Mouse (Mus musculus): Measurements from ENCODE around the gene 3110018I06Rik. TPM values are rescaled to one million over a fixed set of nuclear protein-coding genes. Genes with fewer than 3 reads are reported as not detected.

The 3110018I06Rik gene
- polyA plus RNA-seq (2015; fragmentation: Nextera tagmentation; extraction: Ambion mirVana), result not detected in 2 replicates

DNA sequence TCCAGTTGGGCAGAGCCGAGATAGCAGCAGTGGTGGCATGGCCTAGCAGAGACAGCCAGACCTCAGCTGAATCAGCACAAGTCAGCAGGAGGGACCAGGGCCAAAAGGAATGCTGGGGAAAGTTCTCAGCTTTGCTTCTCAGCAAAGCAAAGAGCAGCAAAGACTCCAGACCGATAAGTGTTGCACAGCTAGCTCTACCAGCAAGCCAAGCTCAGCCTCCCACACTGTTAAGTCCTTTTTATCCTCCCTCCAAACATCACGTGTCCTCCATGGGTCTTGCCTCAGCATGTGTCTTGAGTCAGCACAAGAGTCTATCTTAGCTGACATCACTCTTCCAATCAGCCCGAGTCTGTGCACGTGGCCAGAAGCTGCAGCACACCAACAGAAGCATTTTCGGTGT, at the start of gene 3110018I06Rik:
3110018I06Rik (plus strand) TSS at position 262 of the 400 bp plus-strand sequence.
- no peak within 1 kb of the TSS for H3K27ac ChIP-seq (ENCODE audit: low read length)
- no peaks in the 10 kb centered on the region for H3K9me3 ChIP-seq (replicated peaks; ENCODE audit: control insufficient read depth, low read length, poor library complexity, severe bottlenecking)
- ATAC-seq, result no peak
- no peaks in the 10 kb centered on the region for H3K4me1 ChIP-seq (ENCODE audit: control insufficient read depth, insufficient read depth, low read length)
- no peaks in the 10 kb centered on the region for H3K36me3 ChIP-seq (ENCODE audit: control insufficient read depth, insufficient read depth, low read length)
- no peak within 1 kb of the TSS for H3K4me2 ChIP-seq (ENCODE audit: low read length)
- H3K9ac ChIP-seq (ENCODE audit: low read depth, low read length), result no peak within 1 kb of the TSS
- 87% methylated on average over 6 of the region's 6 CpGs for WGBS
- no peak within 1 kb of the TSS for H3K4me3 ChIP-seq (ENCODE audit: low read depth, low read length)
- no peaks in the 10 kb centered on the region for H3K27me3 ChIP-seq (ENCODE audit: control insufficient read depth, insufficient read depth, low read depth, low read length)

DNA sequence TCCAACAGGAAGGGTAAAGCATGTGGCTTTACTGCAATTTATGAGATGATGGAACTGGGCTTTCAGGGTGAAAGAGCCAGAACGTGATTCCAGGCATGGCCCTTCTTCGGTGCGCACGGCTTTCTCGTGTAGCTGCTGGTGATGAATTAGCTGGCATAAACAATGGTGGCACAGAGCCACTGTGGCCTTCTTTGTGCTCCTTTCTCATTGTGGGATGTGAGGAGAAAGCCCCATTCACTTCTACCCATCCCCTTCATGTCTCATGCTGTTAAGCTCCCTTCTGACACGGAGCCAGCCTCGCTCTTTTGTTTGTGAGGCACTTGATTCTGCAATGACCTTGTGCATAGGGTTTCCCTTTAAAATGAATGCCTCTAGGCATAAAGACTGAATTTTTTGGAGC, 43.8 kb upstream of the 3110018I06Rik start:
- H3K9ac ChIP-seq (ENCODE audit: low read depth, low read length), result no peak overlapping the region
- H3K36me3 ChIP-seq (ENCODE audit: control insufficient read depth, insufficient read depth, low read length), result no peaks in the 10 kb centered on the region
- no peak overlapping the region for H3K4me2 ChIP-seq (ENCODE audit: low read length)
- no peaks in the 10 kb centered on the region for H3K27me3 ChIP-seq (ENCODE audit: control insufficient read depth, insufficient read depth, low read depth, low read length)
- no peak overlapping the region for H3K27ac ChIP-seq (ENCODE audit: low read length)
- H3K4me1 ChIP-seq (ENCODE audit: control insufficient read depth, insufficient read depth, low read length), result no peaks in the 10 kb centered on the region
- no peak overlapping the region for H3K4me3 ChIP-seq (ENCODE audit: low read depth, low read length)
- no peak for ATAC-seq
- H3K9me3 ChIP-seq (replicated peaks; ENCODE audit: control insufficient read depth, low read length, poor library complexity, severe bottlenecking), result no peaks in the 10 kb centered on the region
- WGBS, result 36% methylated on average over 7 of the region's 7 CpGs

DNA sequence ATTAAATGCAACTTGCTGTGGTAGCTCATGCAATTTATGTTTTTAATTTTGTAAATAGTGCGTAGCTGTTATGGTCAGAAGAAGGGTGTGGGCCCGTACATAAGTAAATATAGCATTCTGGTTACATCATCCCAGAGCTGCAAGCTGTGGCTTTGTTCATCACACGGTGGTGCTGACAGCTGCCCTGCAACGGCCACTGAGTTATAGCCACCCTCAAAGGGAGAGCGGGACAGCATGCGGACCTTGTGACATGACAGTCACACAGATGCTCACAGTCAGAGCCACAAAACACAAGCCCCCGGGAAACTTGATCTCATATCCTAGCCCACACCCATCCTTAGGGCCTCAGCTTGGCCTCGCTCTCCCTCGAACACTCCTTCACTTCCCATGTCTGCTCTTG, 30.6 kb upstream of the 3110018I06Rik start:
- no peak for ATAC-seq
- H3K4me1 ChIP-seq (ENCODE audit: control insufficient read depth, insufficient read depth, low read length), result no peaks in the 10 kb centered on the region
- 82% methylated on average over 9 of the region's 9 CpGs for WGBS
- H3K9me3 ChIP-seq (replicated peaks; ENCODE audit: control insufficient read depth, low read length, poor library complexity, severe bottlenecking), result no peaks in the 10 kb centered on the region
- H3K4me3 ChIP-seq (ENCODE audit: low read depth, low read length), result no peak overlapping the region
- H3K4me2 ChIP-seq (ENCODE audit: low read length), result no peak overlapping the region
- no peak overlapping the region for H3K9ac ChIP-seq (ENCODE audit: low read depth, low read length)
- H3K27ac ChIP-seq (ENCODE audit: low read length), result no peak overlapping the region
- H3K36me3 ChIP-seq (ENCODE audit: control insufficient read depth, insufficient read depth, low read length), result no peaks in the 10 kb centered on the region
- H3K27me3 ChIP-seq (ENCODE audit: control insufficient read depth, insufficient read depth, low read depth, low read length), result no peaks in the 10 kb centered on the region

DNA sequence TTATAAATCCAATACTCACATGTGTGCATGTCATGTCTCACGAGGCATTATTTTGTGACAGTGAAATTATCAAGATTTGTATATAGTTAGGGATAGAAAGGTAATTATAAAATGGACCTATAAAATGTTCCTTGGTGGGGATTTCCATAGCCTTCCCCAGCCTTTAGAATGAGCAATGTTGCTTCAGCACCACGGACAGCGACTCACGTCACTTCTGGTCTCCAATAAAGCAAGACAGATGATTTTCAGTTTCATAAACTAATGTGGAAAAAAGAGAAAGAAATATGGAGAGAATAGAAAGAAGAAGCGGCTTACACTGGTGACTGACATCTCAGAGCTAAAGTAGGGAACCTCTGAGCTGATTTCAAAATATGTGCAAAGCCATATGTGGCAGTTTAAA, 23.7 kb upstream of the 3110018I06Rik start:
- WGBS, result 27% methylated on average over 5 of the region's 5 CpGs
- no peak overlapping the region for H3K27ac ChIP-seq (ENCODE audit: low read length)
- H3K9me3 ChIP-seq (replicated peaks; ENCODE audit: control insufficient read depth, low read length, poor library complexity, severe bottlenecking), result no peaks in the 10 kb centered on the region
- 0 out of 2 replicates have a peak, but pooled peaks cover 4% of the 10 kb centered on the region for H3K4me1 ChIP-seq (ENCODE audit: control insufficient read depth, insufficient read depth, low read length)
- H3K9ac ChIP-seq (ENCODE audit: low read depth, low read length), result no peak overlapping the region
- H3K4me2 ChIP-seq (ENCODE audit: low read length), result no peak overlapping the region
- no peaks in the 10 kb centered on the region for H3K36me3 ChIP-seq (ENCODE audit: control insufficient read depth, insufficient read depth, low read length)
- H3K4me3 ChIP-seq (ENCODE audit: low read depth, low read length), result no peak overlapping the region
- ATAC-seq, result no peak
- no peaks in the 10 kb centered on the region for H3K27me3 ChIP-seq (ENCODE audit: control insufficient read depth, insufficient read depth, low read depth, low read length)

DNA sequence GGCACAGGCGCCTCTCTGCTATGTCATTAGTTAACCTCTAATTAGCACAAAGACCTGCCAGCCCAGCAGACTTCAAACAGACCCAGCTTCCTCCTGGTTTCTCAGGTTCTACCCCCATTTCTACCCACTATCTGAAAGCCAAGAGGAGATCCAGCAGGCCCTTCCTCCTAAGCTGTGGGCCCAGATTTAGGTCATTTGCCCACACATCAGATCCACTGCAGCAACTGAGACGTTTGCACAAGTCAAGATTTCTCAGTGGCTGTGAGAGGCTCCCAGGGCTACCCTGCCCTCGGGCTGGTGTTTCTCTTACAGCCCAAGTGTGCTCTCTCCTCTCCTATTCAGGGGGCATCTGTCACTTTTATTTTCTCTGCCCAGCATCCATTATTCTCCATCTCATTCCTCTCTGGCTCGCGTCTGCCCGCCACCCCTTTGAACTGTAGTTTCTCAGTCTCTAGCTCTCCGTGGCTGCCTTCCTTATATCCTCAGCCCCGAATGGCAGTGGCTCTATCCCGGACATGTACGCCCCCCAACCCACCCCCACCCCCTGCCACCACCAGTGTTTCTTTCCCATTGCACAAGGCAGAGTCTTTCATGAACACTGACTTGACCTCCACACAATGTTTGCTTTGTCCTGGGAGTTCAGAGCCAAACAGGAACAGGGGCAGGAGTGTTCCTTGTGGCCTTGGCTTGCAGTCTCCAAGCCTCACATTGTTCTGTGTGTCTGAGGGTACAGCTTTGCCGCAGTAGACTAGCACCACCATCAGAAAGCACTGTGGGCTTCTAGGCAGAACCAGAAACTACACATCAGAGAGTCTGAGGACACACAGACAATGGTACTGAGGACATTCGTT, 11.8 kb upstream of the 3110018I06Rik start:
- Histone ChIP-seq H3K4me3 (ENCODE audit: low read depth, low read length) (no peak overlapping the region), H3K27me3 (ENCODE audit: control insufficient read depth, insufficient read depth, low read depth, low read length) (no peaks in the 10 kb centered on the region), H3K36me3 (ENCODE audit: control insufficient read depth, insufficient read depth, low read length) (no peaks in the 10 kb centered on the region), H3K9me3 (replicated peaks; ENCODE audit: control insufficient read depth, low read length, poor library complexity, severe bottlenecking) (no peaks in the 10 kb centered on the region), H3K4me1 (ENCODE audit: control insufficient read depth, insufficient read depth, low read length) (peaks cover 9% of the 10 kb centered on the region; the same call in 1 of the 2 replicates), H3K27ac (ENCODE audit: low read length) (no peak overlapping the region), H3K9ac (ENCODE audit: low read depth, low read length) (no peak overlapping the region), H3K4me2 (ENCODE audit: low read length) (no peak overlapping the region)
- ATAC-seq, result peak; percentile 14; the same call in 1 of the 2 replicates
- 27% methylated on average over 12 of the region's 12 CpGs for whole genome bisulfite sequencing

DNA sequence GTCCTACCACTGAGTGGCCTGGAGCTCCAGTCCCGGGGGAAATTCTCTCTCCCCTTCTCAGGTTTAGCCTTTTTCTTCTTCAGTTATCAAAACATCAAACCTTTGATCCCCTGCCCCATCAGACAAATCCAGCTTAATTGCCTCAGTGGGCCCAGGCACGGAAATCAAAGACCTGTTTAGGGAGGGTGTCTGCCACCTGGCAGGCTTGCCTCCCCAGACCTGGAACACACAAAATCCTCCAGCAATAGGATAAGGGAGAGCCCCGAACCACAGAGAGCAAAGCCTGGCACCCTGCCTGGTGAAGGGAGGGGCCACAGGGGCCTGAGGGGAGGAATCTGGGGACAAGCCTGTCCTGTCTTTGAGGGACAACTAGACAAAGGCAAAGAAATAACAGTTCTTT, 9.1 kb upstream of the 3110018I06Rik start:
- Histone ChIP-seq H3K27ac (ENCODE audit: low read length) (no peak overlapping the region), H3K9ac (ENCODE audit: low read depth, low read length) (no peak overlapping the region), H3K27me3 (ENCODE audit: control insufficient read depth, insufficient read depth, low read depth, low read length) (no peaks in the 10 kb centered on the region), H3K4me2 (ENCODE audit: low read length) (no peak overlapping the region), H3K4me1 (ENCODE audit: control insufficient read depth, insufficient read depth, low read length) (peaks cover 9% of the 10 kb centered on the region; the same call in 1 of the 2 replicates), H3K9me3 (replicated peaks; ENCODE audit: control insufficient read depth, low read length, poor library complexity, severe bottlenecking) (no peaks in the 10 kb centered on the region), H3K4me3 (ENCODE audit: low read depth, low read length) (no peak overlapping the region), H3K36me3 (ENCODE audit: control insufficient read depth, insufficient read depth, low read length) (no peaks in the 10 kb centered on the region)
- no peak for ATAC-seq
- WGBS, result 9% methylated on average over 3 of the region's 3 CpGs

DNA sequence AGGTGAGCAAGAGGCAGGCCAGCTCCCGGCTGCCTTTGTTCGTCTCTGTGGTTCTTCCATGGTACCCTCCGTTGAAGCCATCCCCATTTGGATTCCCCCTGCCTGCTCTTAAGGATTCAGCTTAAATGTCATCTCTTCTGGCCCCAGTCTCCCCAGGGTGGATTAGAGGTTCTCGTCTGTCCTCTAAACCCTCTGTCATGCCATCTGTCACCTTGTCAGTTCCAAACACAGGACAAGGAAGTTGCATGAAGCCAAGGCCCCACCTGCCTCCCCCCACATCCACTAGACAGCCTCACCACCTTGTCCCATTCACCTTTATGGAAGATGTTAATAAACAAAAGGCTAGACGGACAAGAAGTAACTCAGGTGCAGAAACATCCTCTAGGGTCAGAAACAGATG, 5.4 kb upstream of the 3110018I06Rik start:
- no peak for ATAC-seq
- no peaks in the 10 kb centered on the region for H3K9me3 ChIP-seq (replicated peaks; ENCODE audit: control insufficient read depth, low read length, poor library complexity, severe bottlenecking)
- H3K36me3 ChIP-seq (ENCODE audit: control insufficient read depth, insufficient read depth, low read length), result no peaks in the 10 kb centered on the region
- 86% methylated on average over 5 of the region's 5 CpGs for WGBS
- H3K4me1 ChIP-seq (ENCODE audit: control insufficient read depth, insufficient read depth, low read length), result 0 out of 2 replicates have a peak, but pooled peaks cover 3% of the 10 kb centered on the region
- H3K4me3 ChIP-seq (ENCODE audit: low read depth, low read length), result no peak overlapping the region
- no peak overlapping the region for H3K9ac ChIP-seq (ENCODE audit: low read depth, low read length)
- no peak overlapping the region for H3K27ac ChIP-seq (ENCODE audit: low read length)
- no peak overlapping the region for H3K4me2 ChIP-seq (ENCODE audit: low read length)
- H3K27me3 ChIP-seq (ENCODE audit: control insufficient read depth, insufficient read depth, low read depth, low read length), result no peaks in the 10 kb centered on the region

DNA sequence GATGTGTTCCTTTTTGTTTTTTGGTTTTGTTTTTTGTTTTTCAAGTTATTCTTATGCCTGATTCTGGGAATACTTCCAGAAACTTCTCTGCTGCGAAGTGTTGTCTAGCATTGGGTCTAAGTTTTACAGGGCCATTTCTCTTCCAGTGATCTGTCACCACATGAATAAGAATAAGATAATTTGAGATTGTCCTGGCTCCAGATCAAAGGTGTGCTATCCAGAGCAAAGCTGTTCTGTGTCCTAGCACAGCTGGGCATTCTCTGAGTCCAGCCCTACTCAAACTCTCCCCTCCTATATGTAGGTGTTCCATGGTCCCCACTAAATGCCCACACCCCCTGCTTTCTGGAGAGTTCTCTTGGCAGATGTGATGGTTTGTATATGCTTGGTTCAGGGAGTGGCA, 2.9 kb downstream of the 3110018I06Rik start:
- no peaks in the 10 kb centered on the region for H3K36me3 ChIP-seq (ENCODE audit: control insufficient read depth, insufficient read depth, low read length)

DNA sequence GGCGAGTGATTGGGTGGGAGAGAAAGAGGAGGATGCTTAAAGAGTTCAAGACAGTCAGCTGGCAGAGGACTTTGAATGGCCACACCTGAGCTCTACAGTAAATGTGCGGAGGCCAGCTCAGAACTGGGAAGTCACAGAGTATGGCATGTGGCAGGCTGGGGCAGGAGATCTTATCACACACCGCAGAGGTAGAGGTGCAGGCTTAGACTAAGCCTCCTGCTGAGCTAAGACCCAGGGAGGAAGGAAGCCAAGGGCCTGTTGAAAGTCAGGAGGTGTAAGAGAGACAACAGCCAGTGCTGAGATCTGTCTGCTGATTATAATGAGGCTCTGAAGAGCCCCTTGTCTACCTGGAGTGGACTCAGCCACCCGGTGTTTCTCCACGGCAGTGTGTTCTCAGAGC, 8.5 kb downstream of the 3110018I06Rik start:
- H3K4me1 ChIP-seq (ENCODE audit: control insufficient read depth, insufficient read depth, low read length), result no peaks in the 10 kb centered on the region
- WGBS, result 82% methylated on average over 5 of the region's 5 CpGs

More for the DNA sequence above, 2.9 kb downstream of the 3110018I06Rik start:
- WGBS, result 91% methylated on average over 1 of the region's 1 CpGs
- Histone ChIP-seq H3K27me3 (ENCODE audit: control insufficient read depth, insufficient read depth, low read depth, low read length) (no peaks in the 10 kb centered on the region), H3K9me3 (replicated peaks; ENCODE audit: control insufficient read depth, low read length, poor library complexity, severe bottlenecking) (no peaks in the 10 kb centered on the region), H3K4me2 (ENCODE audit: low read length) (no peak overlapping the region), H3K4me3 (ENCODE audit: low read depth, low read length) (no peak overlapping the region), H3K9ac (ENCODE audit: low read depth, low read length) (no peak overlapping the region), H3K27ac (ENCODE audit: low read length) (no peak overlapping the region), H3K4me1 (ENCODE audit: control insufficient read depth, insufficient read depth, low read length) (no peaks in the 10 kb centered on the region)
- ATAC-seq, result no peak

More for the DNA sequence above, 8.5 kb downstream of the 3110018I06Rik start:
- Histone ChIP-seq H3K27ac (ENCODE audit: low read length) (no peak overlapping the region), H3K4me2 (ENCODE audit: low read length) (no peak overlapping the region), H3K9ac (ENCODE audit: low read depth, low read length) (no peak overlapping the region), H3K27me3 (ENCODE audit: control insufficient read depth, insufficient read depth, low read depth, low read length) (no peaks in the 10 kb centered on the region), H3K9me3 (replicated peaks; ENCODE audit: control insufficient read depth, low read length, poor library complexity, severe bottlenecking) (no peaks in the 10 kb centered on the region), H3K36me3 (ENCODE audit: control insufficient read depth, insufficient read depth, low read length) (no peaks in the 10 kb centered on the region), H3K4me3 (ENCODE audit: low read depth, low read length) (no peak overlapping the region)
- no peak for ATAC-seq

Measured in midbrain, embryonic 16.5 days (tissue).